Mouse (Mus musculus): ENCODE data around the gene Macrod2. TPM values are rescaled to one million over a fixed set of nuclear protein-coding genes. Genes with fewer than 3 reads are reported as not detected.
"Not testable (repeated sequence)": the region's sequence is repeated elsewhere in the genome, so short reads cannot be mapped to it uniquely, and the experiment has no call there.

Gene Macrod2
- polyA plus RNA-seq, 2 experiments = 2.1 to 7.7 TPM

GRCm38 (mm10) chr2:140715822-140716221, 320.7 kb downstream of the Macrod2 start:
- DNase-seq (ENCODE audit: low read depth in 3 of 3, low spot score in 3 of 3) = no peak
- TF ChIP-seq CTCF (IDR thresholded peaks at IDR 0.05; ENCODE audit: low read depth) (no peak), EP300 (IDR thresholded peaks at IDR 0.05; ENCODE audit: low read depth) (no peak)
- Histone ChIP-seq H3K4me3 (ENCODE audit: insufficient read depth in 1 of 2, low read depth in 2 of 2, low read length in 2 of 2) (no peak overlapping the region), H3K27ac (no peak overlapping the region), H3K4me2 (ENCODE audit: low read depth) (no peak overlapping the region), H3K9ac (replicated peaks) (no peak overlapping the region), H3K9me3 (ENCODE audit: control insufficient read depth, low read length) (no peaks in the 10 kb centered on the region), H3K4me1 (replicated peaks; ENCODE audit: control insufficient read depth in 2 of 2, insufficient read depth in 2 of 2, low read length in 1 of 2) (no peaks in the 10 kb centered on the region), H3K27me3 (ENCODE audit: control insufficient read depth, insufficient read depth, low read length) (no peaks in the 10 kb centered on the region), H3K36me3 (replicated peaks; ENCODE audit: control insufficient read depth, insufficient read depth, low read depth) (no peaks in the 10 kb centered on the region)
- 44% methylated on average over 4 of the region's 4 CpGs for WGBS (ENCODE audit: insufficient replicate concordance)
- no peak for ATAC-seq (ENCODE audit: insufficient read depth)

GRCm38 (mm10) chr2:140717407-140717806, 322.3 kb downstream of the Macrod2 start:
- Histone ChIP-seq H3K4me2 (ENCODE audit: low read depth) (no peak overlapping the region), H3K9ac (replicated peaks) (no peak overlapping the region), H3K4me3 (ENCODE audit: insufficient read depth in 1 of 2, low read depth in 2 of 2, low read length in 2 of 2) (no peak overlapping the region), H3K27me3 (ENCODE audit: control insufficient read depth, insufficient read depth, low read length) (no peaks in the 10 kb centered on the region), H3K4me1 (replicated peaks; ENCODE audit: control insufficient read depth in 2 of 2, insufficient read depth in 2 of 2, low read length in 1 of 2) (no peaks in the 10 kb centered on the region), H3K27ac (no peak overlapping the region), H3K36me3 (replicated peaks; ENCODE audit: control insufficient read depth, insufficient read depth, low read depth) (no peaks in the 10 kb centered on the region), H3K9me3 (ENCODE audit: control insufficient read depth, low read length) (no peaks in the 10 kb centered on the region)
- TF ChIP-seq CTCF (IDR thresholded peaks at IDR 0.05; ENCODE audit: low read depth) = no peak
- TF ChIP-seq EP300 (IDR thresholded peaks at IDR 0.05; ENCODE audit: low read depth) = no peak
- no peak for ATAC-seq (ENCODE audit: insufficient read depth)
- WGBS (ENCODE audit: insufficient replicate concordance) = 62% methylated on average over 9 of the region's 9 CpGs
- no peak for DNase-seq (ENCODE audit: low read depth in 3 of 3, low spot score in 3 of 3)

DNA sequence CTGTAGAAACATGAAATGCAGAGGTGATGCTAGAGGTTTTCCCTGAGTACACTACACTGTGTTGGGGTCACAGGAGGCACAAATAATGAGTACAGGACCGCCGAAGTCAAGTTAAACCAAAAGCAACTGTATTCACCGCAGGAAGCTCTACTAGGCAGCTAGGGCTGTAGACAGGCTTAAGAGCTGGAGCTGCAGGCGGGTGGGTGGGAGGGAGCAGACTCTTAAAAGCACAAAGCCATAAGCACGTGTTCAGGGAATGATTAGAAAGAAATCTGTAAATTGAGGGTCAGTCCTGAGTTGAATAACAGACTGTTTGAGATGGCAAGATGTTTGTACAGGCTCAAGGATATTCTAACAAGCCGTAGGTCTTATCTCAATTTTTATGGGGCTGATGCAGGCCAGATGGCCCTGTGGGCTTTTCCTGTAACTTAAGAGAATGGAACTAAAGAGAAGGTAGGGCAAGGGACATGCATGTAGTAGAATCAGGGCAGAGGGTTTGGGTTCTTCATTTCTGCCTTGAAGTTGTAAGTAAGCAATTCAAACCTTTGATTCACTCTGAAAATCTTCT, 337.6 kb downstream of the Macrod2 start:
- no peak for ATAC-seq (ENCODE audit: insufficient read depth)
- DNase-seq (ENCODE audit: low read depth in 3 of 3, low spot score in 3 of 3) = no peak

DNA sequence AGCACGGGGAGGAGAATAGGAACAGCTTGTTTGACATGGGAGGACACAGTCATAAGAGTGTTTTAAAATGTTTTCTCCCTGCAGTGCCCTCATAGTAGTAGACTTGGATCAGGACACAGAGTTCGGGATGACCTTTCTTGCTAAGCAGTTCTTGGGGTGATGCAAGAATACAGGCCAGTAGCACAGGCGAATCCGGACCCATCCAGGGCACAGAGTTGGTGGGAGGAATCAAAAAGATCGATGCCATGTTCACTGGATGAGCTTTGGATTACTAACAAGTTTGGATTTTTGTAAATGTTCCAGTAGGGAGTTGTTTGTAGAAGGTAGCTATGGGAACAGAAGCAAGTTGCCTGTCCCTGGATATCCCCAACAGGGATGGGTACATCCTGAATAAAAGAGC, 345.4 kb downstream of the Macrod2 start:
- no peak for DNase-seq (ENCODE audit: low read depth in 3 of 3, low spot score in 3 of 3)
- ATAC-seq (ENCODE audit: insufficient read depth) = no peak
- no peak for TF ChIP-seq CTCF (IDR thresholded peaks at IDR 0.05; ENCODE audit: low read depth)
- no peak for TF ChIP-seq EP300 (IDR thresholded peaks at IDR 0.05; ENCODE audit: low read depth)
- Histone ChIP-seq H3K9ac (replicated peaks) (no peak overlapping the region), H3K4me2 (ENCODE audit: low read depth) (no peak overlapping the region), H3K4me3 (ENCODE audit: insufficient read depth in 1 of 2, low read depth in 2 of 2, low read length in 2 of 2) (no peak overlapping the region), H3K9me3 (ENCODE audit: control insufficient read depth, low read length) (no peaks in the 10 kb centered on the region), H3K27ac (no peak overlapping the region), H3K36me3 (replicated peaks; ENCODE audit: control insufficient read depth, insufficient read depth, low read depth) (no peaks in the 10 kb centered on the region), H3K27me3 (ENCODE audit: control insufficient read depth, insufficient read depth, low read length) (no peaks in the 10 kb centered on the region), H3K4me1 (replicated peaks; ENCODE audit: control insufficient read depth in 2 of 2, insufficient read depth in 2 of 2, low read length in 1 of 2) (no peaks in the 10 kb centered on the region)
- WGBS (ENCODE audit: insufficient replicate concordance) = 63% methylated on average over 5 of the region's 5 CpGs

More for the DNA sequence above, 337.6 kb downstream of the Macrod2 start:
- H3K4me3 ChIP-seq (ENCODE audit: insufficient read depth in 1 of 2, low read depth in 2 of 2, low read length in 2 of 2) = no peak overlapping the region
- H3K4me1 ChIP-seq (replicated peaks; ENCODE audit: control insufficient read depth in 2 of 2, insufficient read depth in 2 of 2, low read length in 1 of 2) = no peaks in the 10 kb centered on the region
- WGBS (ENCODE audit: insufficient replicate concordance) = 46% methylated on average over 6 of the region's 6 CpGs
- no peak overlapping the region for H3K27ac ChIP-seq
- TF ChIP-seq EP300 (IDR thresholded peaks at IDR 0.05; ENCODE audit: low read depth) = no peak
- TF ChIP-seq CTCF (IDR thresholded peaks at IDR 0.05; ENCODE audit: low read depth) = no peak
- no peak overlapping the region for H3K9ac ChIP-seq (replicated peaks)
- H3K36me3 ChIP-seq (replicated peaks; ENCODE audit: control insufficient read depth, insufficient read depth, low read depth) = no peaks in the 10 kb centered on the region
- H3K4me2 ChIP-seq (ENCODE audit: low read depth) = no peak overlapping the region
- no peaks in the 10 kb centered on the region for H3K9me3 ChIP-seq (ENCODE audit: control insufficient read depth, low read length)
- H3K27me3 ChIP-seq (ENCODE audit: control insufficient read depth, insufficient read depth, low read length) = no peaks in the 10 kb centered on the region

DNA sequence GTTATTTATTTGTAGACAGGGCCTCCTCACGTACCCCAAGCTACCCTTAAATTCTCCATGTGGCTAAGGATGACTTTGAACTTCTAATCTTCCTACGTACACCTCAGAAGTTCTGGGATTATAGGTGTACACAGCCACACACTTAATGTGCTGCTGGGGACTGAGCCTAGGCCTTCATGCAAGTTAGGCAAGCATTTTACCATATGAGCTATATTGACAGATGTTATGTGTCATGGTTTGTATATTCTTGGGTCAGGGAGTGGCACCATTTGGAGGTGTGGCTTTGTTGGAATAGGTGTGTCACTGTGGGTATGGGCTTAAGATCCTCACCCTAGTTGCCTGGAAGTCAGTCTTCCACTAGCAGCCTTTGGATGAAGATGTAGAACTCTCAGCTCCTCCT, 347.8 kb downstream of the Macrod2 start:
- not testable (repeated sequence) for H3K36me3 ChIP-seq (replicated peaks; ENCODE audit: control insufficient read depth, insufficient read depth, low read depth); H3K4me1 ChIP-seq (replicated peaks; ENCODE audit: control insufficient read depth in 2 of 2, insufficient read depth in 2 of 2, low read length in 1 of 2); H3K4me2 ChIP-seq (ENCODE audit: low read depth); H3K4me3 ChIP-seq (ENCODE audit: insufficient read depth in 1 of 2, low read depth in 2 of 2, low read length in 2 of 2); ATAC-seq (ENCODE audit: insufficient read depth); DNase-seq (ENCODE audit: low read depth in 3 of 3, low spot score in 3 of 3); H3K27me3 ChIP-seq (ENCODE audit: control insufficient read depth, insufficient read depth, low read length); H3K9me3 ChIP-seq (ENCODE audit: control insufficient read depth, low read length); H3K27ac ChIP-seq; H3K9ac ChIP-seq (replicated peaks)
- 51% methylated on average over 2 of the region's 2 CpGs for WGBS (ENCODE audit: insufficient replicate concordance)
